Mouse (Mus musculus): Measurements from ENCODE around the gene Faiml. TPM values are rescaled to one million over a fixed set of nuclear protein-coding genes. Genes with fewer than 3 reads are reported as not detected.

Faiml gene
- polyA plus RNA-seq (2012; rRNA removed) = 0.03 TPM in 1 of 2 replicates, not detected in the other

GRCm38 (mm10) chr9:99237139-99237538 lies at the start of gene Faiml:
Gene Faiml, minus strand, starts transcription at chr9:99237239.

GRCm38 (mm10) chr9:99243190-99243894 lies 6.3 kb upstream of the Faiml start, which contains the start of gene Cep70:
Gene Cep70, plus strand, starts transcription at chr9:99243367.

Other genes with a start within 250 kb of the Faiml start
- 0.03 and 0.06 TPM in 2 replicates for gene Gm1123, start 201.5 kb downstream of the Faiml start, polyA plus RNA-seq (2012; rRNA removed)
- 4.3 and 4.9 TPM in 2 replicates for gene Pik3cb, start 96.6 kb downstream of the Faiml start, polyA plus RNA-seq (2012; rRNA removed)
- gene Cep70, start 6.1 kb upstream of the Faiml start, polyA plus RNA-seq (2012; rRNA removed) = 15.2 and 16.1 TPM in 2 replicates
- 0.01 and 0.02 TPM in 2 replicates for gene Esyt3, start 121.3 kb upstream of the Faiml start, polyA plus RNA-seq (2012; rRNA removed)
- gene Mras, start 200.1 kb upstream of the Faiml start, polyA plus RNA-seq (2012; rRNA removed) = 1.8 and 2.8 TPM in 2 replicates
- gene Nme9, start 214.2 kb upstream of the Faiml start, polyA plus RNA-seq (2012; rRNA removed) = 0.02 and 0.03 TPM in 2 replicates

Measured in liver, embryonic 14 days (tissue).